Mouse (Mus musculus): ENCODE data around the gene App.

DNA sequence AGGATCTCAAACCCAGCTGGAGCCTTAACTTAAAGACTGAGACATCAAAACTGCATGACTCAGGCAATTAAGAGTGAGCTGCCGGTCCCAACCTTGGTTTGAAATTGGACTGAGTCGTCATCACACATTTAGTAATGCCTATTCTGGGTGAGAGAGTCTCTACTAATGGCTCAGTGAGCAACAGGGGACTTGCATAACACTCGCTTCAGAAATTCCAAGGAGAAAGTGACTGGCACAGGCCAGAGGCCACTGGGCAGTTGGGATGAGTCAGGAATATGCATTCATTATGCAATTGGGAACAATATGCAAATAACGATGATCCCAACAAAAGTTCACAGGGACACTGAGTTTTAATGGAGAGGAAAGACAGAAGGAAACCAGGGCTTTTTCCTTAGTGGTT lies 111.8 kb downstream of the App start:
- TF ChIP-seq CTCF (IDR thresholded peaks at IDR 0.05; ENCODE audit: low read depth, low read length) (no peak), POLR2A (IDR thresholded peaks at IDR 0.05; ENCODE audit: extremely low read depth, insufficient read depth, low read length) (no peak)

All from liver, adult 2 months (tissue).